Mouse (Mus musculus): ENCODE measurements around the gene Ttc6.

GRCm38 (mm10) chr12:57554091-57554490, 9.8 kb upstream of the Ttc6 start:
- TF ChIP-seq MAX (IDR thresholded peaks at IDR 0.05) (no peak), CTCF (IDR thresholded peaks at IDR 0.05; ENCODE audit: control insufficient read depth, insufficient read depth, insufficient read length) (no peak), MYOD1 (IDR thresholded peaks at IDR 0.05; ENCODE audit: control insufficient read depth, insufficient read length, low read depth) (no peak), MYOG (IDR thresholded peaks at IDR 0.05; ENCODE audit: control insufficient read depth, extremely low read depth, insufficient read length) (no peak)

Measured in C2C12 (cell line).